In the genomic region with DNA sequence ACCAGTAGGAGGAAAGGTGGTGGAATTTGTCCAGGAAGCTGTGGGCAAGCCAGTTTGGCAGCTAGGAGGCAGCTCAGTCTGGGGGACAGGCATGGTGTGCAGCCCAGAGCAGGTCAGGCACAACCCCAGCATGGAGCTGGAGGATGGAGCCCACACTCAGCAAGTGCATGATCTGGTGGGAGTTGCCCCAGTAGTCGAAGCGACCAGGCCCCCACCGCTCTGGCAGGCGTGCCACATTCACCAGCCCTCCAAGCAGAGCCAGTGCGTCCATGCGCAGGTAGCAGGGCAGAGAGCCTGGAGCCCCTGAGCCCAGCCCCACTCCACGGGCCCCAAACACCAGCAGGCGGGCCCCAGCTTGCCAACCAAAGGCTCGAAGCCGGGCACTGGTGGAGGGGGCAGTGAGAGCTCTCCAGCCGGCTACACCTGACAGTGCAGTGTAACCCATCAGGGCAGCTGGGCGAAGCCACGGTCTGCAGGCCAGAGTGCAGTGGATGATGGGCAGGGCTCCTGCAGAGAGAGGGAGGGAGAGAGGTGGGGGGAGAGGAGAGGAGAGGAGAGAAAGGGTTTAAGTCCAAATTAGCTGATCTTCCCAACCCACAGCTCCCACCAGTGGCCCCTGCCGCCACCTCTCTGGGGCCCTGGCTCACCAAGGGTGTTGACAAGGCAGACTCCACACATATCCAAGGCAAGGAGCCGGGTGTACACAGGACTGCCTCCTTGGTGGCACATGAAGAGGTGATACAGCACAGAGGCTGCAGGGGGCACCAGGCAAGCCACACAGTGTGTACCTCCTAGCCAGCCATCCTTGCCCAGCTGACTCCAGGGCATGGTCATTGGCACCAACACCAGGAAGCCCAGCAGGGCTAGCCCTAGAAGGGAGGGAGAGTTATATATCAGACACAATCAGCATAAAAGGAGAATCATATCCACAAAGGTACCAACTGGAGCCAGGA, we compare ENCODE assay signal across 8 mouse cellular contexts.
DNase-seq lines count a peak whose midpoint lies in the region.

No protein-coding gene starts in this region.

- DNase-seq in cerebellum, adult 9-11 months: peak; percentile 62
- no peak for DNase-seq in cerebellum, adult 11 months
- peak; percentile 19 to 46 for DNase-seq in spleen, postnatal 10 days (ENCODE audit: low spot score in 2 of 2)
- DNase-seq in spleen, adult 18-20 months: no peak
- DNase-seq in lung, postnatal 4 days: peak; percentile 22 to 43
- DNase-seq in yolk sac, embryonic 10.5 days (ENCODE audit: low spot score): no peak
- DNase-seq in urinary bladder, postnatal 14 days (ENCODE audit: low spot score): no peak
- DNase-seq in layer of hippocampus, adult 9-11 months: no peak

Comparison
In these comparisons a context has a peak if more than half of its experiments do, and no peak if none do; other contexts are left out.
1. DNase-seq: peak in cerebellum, adult 9-11 months (single experiment), spleen, postnatal 10 days (2 of 2) and lung, postnatal 4 days (2 of 2); none in cerebellum, adult 11 months (single experiment), spleen, adult 18-20 months (0 of 2), yolk sac, embryonic 10.5 days (single experiment), urinary bladder, postnatal 14 days (single experiment) and layer of hippocampus, adult 9-11 months (single experiment).